Mouse (Mus musculus): ENCODE results near the gene Tmem186. TPM values are rescaled to one million over a fixed set of nuclear protein-coding genes. Genes with fewer than 3 reads are reported as not detected.

Gene Tmem186
- polyA plus RNA-seq, 1 experiment from 2014 or later: 19.7 TPM

- Histone ChIP-seq H3K36me3 (peaks cover 25% of the 10 kb centered on the region), H3K27me3 (no peaks in the 10 kb centered on the region), H3K9me3 (no peaks in the 10 kb centered on the region), H3K4me3 (peak overlapping the region; percentile 78), H3K4me1 (peaks cover 17% of the 10 kb centered on the region), H3K27ac (peak overlapping the region; percentile 92), H3K9ac (peak overlapping the region; percentile 78), H3K4me2 (peak overlapping the region; percentile 83)
- no peak for ATAC-seq (ENCODE audit: borderline replicate concordance, extremely low read depth, low FRiP score, low TSS enrichment)
- whole genome bisulfite sequencing: 24% methylated on average over 7 of the region's 7 CpGs
Observed at GRCm38 (mm10) chr16:8638131-8638530, 619 bp upstream of the Tmem186 start.

- peak overlapping the region; percentile 92 for H3K27ac ChIP-seq
- peak; percentile 8; the same call in 1 of the 2 replicates for ATAC-seq (ENCODE audit: borderline replicate concordance, extremely low read depth, low FRiP score, low TSS enrichment)
- H3K4me1 ChIP-seq: peaks cover 17% of the 10 kb centered on the region
- WGBS: under 1% methylated on average over 13 of the region's 13 CpGs
- H3K4me3 ChIP-seq: peak overlapping the region; percentile 78
- no peaks in the 10 kb centered on the region for H3K9me3 ChIP-seq
- H3K4me2 ChIP-seq: peak overlapping the region; percentile 83
- peaks cover 13% of the 10 kb centered on the region; the same call in 1 of the 2 replicates for H3K36me3 ChIP-seq
- H3K9ac ChIP-seq: peak overlapping the region; percentile 78
- H3K27me3 ChIP-seq: no peaks in the 10 kb centered on the region
Observed at GRCm38 (mm10) chr16:8636867-8637216, 670 bp downstream of the Tmem186 start.

GRCm38 (mm10) chr16:8631428-8631827, 6.1 kb downstream of the Tmem186 start:
- Histone ChIP-seq H3K9me3 (no peaks in the 10 kb centered on the region), H3K4me3 (no peak overlapping the region), H3K4me2 (no peak overlapping the region), H3K36me3 (peaks cover 13% of the 10 kb centered on the region; the same call in 1 of the 2 replicates), H3K27me3 (no peaks in the 10 kb centered on the region), H3K9ac (no peak overlapping the region), H3K27ac (no peak overlapping the region), H3K4me1 (peaks cover 6% of the 10 kb centered on the region)
- WGBS: 88% methylated on average over 5 of the region's 5 CpGs
- no peak for ATAC-seq (ENCODE audit: borderline replicate concordance, extremely low read depth, low FRiP score, low TSS enrichment)

GRCm38 (mm10) chr16:8630419-8630818, 7.1 kb downstream of the Tmem186 start:
- Histone ChIP-seq H3K36me3 (0 out of 2 replicates have a peak, but pooled peaks cover 7% of the 10 kb centered on the region), H3K9me3 (no peaks in the 10 kb centered on the region), H3K4me3 (no peak overlapping the region), H3K27ac (no peak overlapping the region), H3K4me2 (no peak overlapping the region), H3K27me3 (no peaks in the 10 kb centered on the region), H3K9ac (no peak overlapping the region), H3K4me1 (no peaks in the 10 kb centered on the region)
- WGBS: 77% methylated on average over 2 of the region's 2 CpGs
- ATAC-seq (ENCODE audit: borderline replicate concordance, extremely low read depth, low FRiP score, low TSS enrichment): no peak

GRCm38 (mm10) chr16:8620315-8621115, 17.0 kb downstream of the Tmem186 start:
- Histone ChIP-seq H3K27ac (no peak overlapping the region), H3K4me2 (no peak overlapping the region), H3K36me3 (no peaks in the 10 kb centered on the region), H3K9me3 (no peaks in the 10 kb centered on the region), H3K27me3 (no peaks in the 10 kb centered on the region), H3K4me3 (no peak overlapping the region), H3K9ac (no peak overlapping the region), H3K4me1 (peaks cover 6% of the 10 kb centered on the region)
- no peak for ATAC-seq (ENCODE audit: borderline replicate concordance, extremely low read depth, low FRiP score, low TSS enrichment)
- WGBS: 46% methylated on average over 16 of the region's 16 CpGs

- Histone ChIP-seq H3K4me3 (no peak overlapping the region), H3K27me3 (no peaks in the 10 kb centered on the region), H3K27ac (no peak overlapping the region), H3K4me2 (no peak overlapping the region), H3K4me1 (peaks cover 6% of the 10 kb centered on the region), H3K9ac (no peak overlapping the region), H3K9me3 (no peaks in the 10 kb centered on the region), H3K36me3 (no peaks in the 10 kb centered on the region)
- 14% methylated on average over 10 of the region's 10 CpGs for WGBS
- ATAC-seq (ENCODE audit: borderline replicate concordance, extremely low read depth, low FRiP score, low TSS enrichment): no peak
Observed at GRCm38 (mm10) chr16:8619659-8620314, 17.7 kb downstream of the Tmem186 start.

GRCm38 (mm10) chr16:8613447-8613846, 24.1 kb downstream of the Tmem186 start:
- Histone ChIP-seq H3K27ac (no peak overlapping the region), H3K36me3 (no peaks in the 10 kb centered on the region), H3K4me3 (no peak overlapping the region), H3K9me3 (no peaks in the 10 kb centered on the region), H3K4me1 (no peaks in the 10 kb centered on the region), H3K4me2 (no peak overlapping the region), H3K27me3 (no peaks in the 10 kb centered on the region), H3K9ac (no peak overlapping the region)
- 67% methylated on average over 3 of the region's 3 CpGs for WGBS
- no peak for ATAC-seq (ENCODE audit: borderline replicate concordance, extremely low read depth, low FRiP score, low TSS enrichment)

GRCm38 (mm10) chr16:8613039-8613438, 24.5 kb downstream of the Tmem186 start:
- Histone ChIP-seq H3K9ac (no peak overlapping the region), H3K27ac (no peak overlapping the region), H3K4me1 (no peaks in the 10 kb centered on the region), H3K36me3 (no peaks in the 10 kb centered on the region), H3K4me3 (no peak overlapping the region), H3K27me3 (no peaks in the 10 kb centered on the region), H3K9me3 (no peaks in the 10 kb centered on the region), H3K4me2 (no peak overlapping the region)
- ATAC-seq (ENCODE audit: borderline replicate concordance, extremely low read depth, low FRiP score, low TSS enrichment): no peak
- WGBS: 69% methylated on average over 4 of the region's 4 CpGs

- 75% methylated on average over 8 of the region's 8 CpGs for WGBS
- no peak overlapping the region for H3K9ac ChIP-seq
- peak; percentile 52; the same call in 1 of the 2 replicates for ATAC-seq (ENCODE audit: borderline replicate concordance, extremely low read depth, low FRiP score, low TSS enrichment)
- H3K4me3 ChIP-seq: no peak overlapping the region
- H3K27ac ChIP-seq: no peak overlapping the region
- no peaks in the 10 kb centered on the region for H3K4me1 ChIP-seq
- no peaks in the 10 kb centered on the region for H3K36me3 ChIP-seq
- H3K27me3 ChIP-seq: no peaks in the 10 kb centered on the region
- H3K9me3 ChIP-seq: no peaks in the 10 kb centered on the region
- no peak overlapping the region for H3K4me2 ChIP-seq
Observed at GRCm38 (mm10) chr16:8612214-8613005, 25.1 kb downstream of the Tmem186 start.

- Histone ChIP-seq H3K4me1 (no peaks in the 10 kb centered on the region), H3K4me2 (no peak overlapping the region), H3K9me3 (no peaks in the 10 kb centered on the region), H3K27ac (no peak overlapping the region), H3K27me3 (no peaks in the 10 kb centered on the region), H3K4me3 (no peak overlapping the region), H3K9ac (no peak overlapping the region), H3K36me3 (no peaks in the 10 kb centered on the region)
- WGBS: 77% methylated on average over 3 of the region's 3 CpGs
- no peak for ATAC-seq (ENCODE audit: borderline replicate concordance, extremely low read depth, low FRiP score, low TSS enrichment)
Observed at GRCm38 (mm10) chr16:8610397-8610796, 27.1 kb downstream of the Tmem186 start.

- ATAC-seq (ENCODE audit: borderline replicate concordance, extremely low read depth, low FRiP score, low TSS enrichment): no peak
- Histone ChIP-seq H3K9ac (no peak overlapping the region), H3K9me3 (no peaks in the 10 kb centered on the region), H3K4me1 (no peaks in the 10 kb centered on the region), H3K36me3 (no peaks in the 10 kb centered on the region), H3K4me3 (no peak overlapping the region), H3K4me2 (no peak overlapping the region), H3K27me3 (no peaks in the 10 kb centered on the region), H3K27ac (no peak overlapping the region)
- 51% methylated on average over 3 of the region's 3 CpGs for WGBS
Observed at GRCm38 (mm10) chr16:8603789-8604188, 33.7 kb downstream of the Tmem186 start.

GRCm38 (mm10) chr16:8597516-8597915, 40.0 kb downstream of the Tmem186 start:
- Histone ChIP-seq H3K9ac (no peak overlapping the region), H3K27ac (no peak overlapping the region), H3K27me3 (no peaks in the 10 kb centered on the region), H3K4me3 (no peak overlapping the region), H3K36me3 (no peaks in the 10 kb centered on the region), H3K4me2 (no peak overlapping the region), H3K9me3 (no peaks in the 10 kb centered on the region), H3K4me1 (no peaks in the 10 kb centered on the region)
- 84% methylated on average over 5 of the region's 5 CpGs for WGBS
- no peak for ATAC-seq (ENCODE audit: borderline replicate concordance, extremely low read depth, low FRiP score, low TSS enrichment)
